Mouse (Mus musculus): Measurements from ENCODE around the gene A930009A15Rik.

GRCm38 (mm10) chr10:115529768-115530167, 40.0 kb upstream of the A930009A15Rik start:
- TF ChIP-seq CTCF (IDR thresholded peaks at IDR 0.05; ENCODE audit: insufficient read depth, low read depth, low read length) (no peak), POLR2A (IDR thresholded peaks at IDR 0.05; ENCODE audit: insufficient read depth, low read depth, low read length) (no peak)

Measured in olfactory bulb, adult 2 months (tissue).